19 mouse cellular contexts compared by ENCODE assay signal in genomic region chr9:83893073-83893472, GRCm38 (mm10). TPM values are rescaled to one million over a fixed set of nuclear protein-coding genes. Genes with fewer than 3 reads are reported as not detected.
DNase-seq lines count a peak whose midpoint lies in the region; ATAC-seq lines count a peak whose summit lies in the region.
"Had no signal": no experiment of that assay in that cellular context is flagged by ENCODE, and none has a peak within 500 bp of the region (broad histone marks: within the 10 kb centered on the region; RNA-seq: fewer than 3 reads in every experiment).

No protein-coding gene starts in this region.

- H3K9ac ChIP-seq in heart, embryonic 12.5 days: no peak overlapping the region
- H3K9ac ChIP-seq: embryonic facial prominence, embryonic 12.5 days; forebrain, embryonic 12.5 days; hindbrain, embryonic 14.5 days had no signal

- no peaks in the 10 kb centered on the region for H3K36me3 ChIP-seq in heart, embryonic 12.5 days
- H3K36me3 ChIP-seq: embryonic facial prominence, embryonic 12.5 days; forebrain, embryonic 12.5 days; hindbrain, embryonic 10.5 days had no signal

- H3K9me3 ChIP-seq in heart, embryonic 12.5 days (replicated peaks): no peaks in the 10 kb centered on the region
- H3K9me3 ChIP-seq: embryonic facial prominence, embryonic 12.5 days; forebrain, embryonic 12.5 days; hindbrain, embryonic 10.5 days had no signal

- ATAC-seq in heart, embryonic 12.5 days (ENCODE audit: insufficient number of reproducible peaks, low FRiP score): no peak
- peak; percentile 93 for ATAC-seq in activated CD4-positive, CD25-positive, alpha-beta regulatory T cell, adult 4 months
- ATAC-seq: forebrain, embryonic 16.5 days had no signal

- H3K4me2 ChIP-seq in heart, embryonic 12.5 days: no peak overlapping the region
- H3K4me2 ChIP-seq: embryonic facial prominence, embryonic 12.5 days; forebrain, embryonic 12.5 days; heart, embryonic 11.5 days; hindbrain, embryonic 14.5 days had no signal

- no peak overlapping the region for H3K27ac ChIP-seq in heart, embryonic 12.5 days (ENCODE audit: poor library complexity, severe bottlenecking)
- H3K27ac ChIP-seq: embryonic facial prominence, embryonic 12.5 days; forebrain, embryonic 12.5 days; heart, adult 2 months; hindbrain, embryonic 10.5 days; hindbrain, embryonic 14.5 days had no signal

- peak; percentile 68 for DNase-seq in heart, adult 11 months
- peak; percentile 40 for DNase-seq in CD4-positive helper T cell, adult 2 months (ENCODE audit: low read depth, low spot score)
- DNase-seq in naive thymus-derived CD4-positive, alpha-beta T cell, adult 2 months (ENCODE audit: low read depth): peak; percentile 57
- no peak for DNase-seq in retina, embryonic 14.5 days (ENCODE audit: low spot score)
- DNase-seq in adrenal gland, postnatal 4 days (ENCODE audit: low spot score in 2 of 2): no peak
- DNase-seq: B cell, adult 2 months; cerebellum, adult 11-12 months; cerebellum, adult 9-10 months; cerebellum, postnatal 25 days; gastrocnemius, postnatal 10 days; heart, adult 2 months had no signal

- no peaks in the 10 kb centered on the region for H3K4me1 ChIP-seq in heart, embryonic 12.5 days (replicated peaks)
- H3K4me1 ChIP-seq: embryonic facial prominence, embryonic 12.5 days; forebrain, embryonic 12.5 days had no signal

- no peak overlapping the region for H3K4me3 ChIP-seq in heart, embryonic 12.5 days
- H3K4me3 ChIP-seq: embryonic facial prominence, embryonic 12.5 days; forebrain, embryonic 12.5 days; heart, adult 2 months; hindbrain, embryonic 10.5 days had no signal

- 62% methylated on average over 8 of the region's 8 CpGs for WGBS in heart, embryonic 12.5 days

- no peaks in the 10 kb centered on the region for H3K27me3 ChIP-seq in heart, embryonic 12.5 days (replicated peaks)
- H3K27me3 ChIP-seq: embryonic facial prominence, embryonic 12.5 days; forebrain, embryonic 12.5 days had no signal

RNA-seq across cellular contexts. Expression of gene Bckdhb, which starts 31.9 kb away (rescaled TPM):
- 49.4 and 50.0 TPM in 2 replicates for polyA plus RNA-seq in heart, embryonic 12.5 days (2016; fragmentation: Nextera tagmentation; extraction: Ambion mirVana)
- polyA plus RNA-seq in activated CD4-positive, CD25-positive, alpha-beta regulatory T cell, adult 4 months (2017; shearing (Covaris generic)): 10 to 100 TPM in 1 of 2 experiments, 1 to 10 TPM in 1; 9.3 to 10.2 TPM
- total RNA-seq in adrenal gland, postnatal 4 days (2021): 10 to 100 TPM; 57.4 to 75.0 TPM

RNA-seq across cellular contexts. Expression of gene Ttk, which starts 58.6 kb away (rescaled TPM):
- polyA plus RNA-seq in heart, embryonic 12.5 days (2016; fragmentation: Nextera tagmentation; extraction: Ambion mirVana): 20.9 and 22.8 TPM in 2 replicates
- 1 to 10 TPM; 3.9 to 7.3 TPM for polyA plus RNA-seq in activated CD4-positive, CD25-positive, alpha-beta regulatory T cell, adult 4 months (2017; shearing (Covaris generic))
- total RNA-seq in adrenal gland, postnatal 4 days (2021): 10 to 100 TPM; 13.3 to 13.5 TPM

Comparison
In these comparisons a context has a peak if more than half of its experiments do, and no peak if none do; other contexts are left out.
1. DNase-seq: peak in heart, adult 11 months (single experiment), CD4-positive helper T cell, adult 2 months (single experiment) and naive thymus-derived CD4-positive, alpha-beta T cell, adult 2 months (single experiment); none in retina, embryonic 14.5 days (single experiment) and adrenal gland, postnatal 4 days (0 of 2).